Mouse (Mus musculus): ENCODE results near the gene Abhd4. TPM values are rescaled to one million over a fixed set of nuclear protein-coding genes. Genes with fewer than 3 reads are reported as not detected.

Abhd4 gene
- polyA plus RNA-seq, 1 experiment from 2014 or later: 67.6 TPM

GRCm38 (mm10) chr14:54213734-54214133, 40.3 kb upstream of the Abhd4 start:
- H3K36me3 ChIP-seq: no peaks in the 10 kb centered on the region
- ATAC-seq (replicated peaks; ENCODE audit: low FRiP score): no peak
- H3K4me1 ChIP-seq: peaks cover 47% of the 10 kb centered on the region
- WGBS: 79% methylated on average over 2 of the region's 2 CpGs
- peak overlapping the region; percentile 46; the same call in 1 of the 2 replicates for H3K27ac ChIP-seq
- no peaks in the 10 kb centered on the region for H3K9me3 ChIP-seq (replicated peaks)
- H3K9ac ChIP-seq: no peak overlapping the region
- H3K4me3 ChIP-seq (replicated peaks): no peak overlapping the region
- no peak overlapping the region for H3K4me2 ChIP-seq
- H3K27me3 ChIP-seq: no peaks in the 10 kb centered on the region

DNA sequence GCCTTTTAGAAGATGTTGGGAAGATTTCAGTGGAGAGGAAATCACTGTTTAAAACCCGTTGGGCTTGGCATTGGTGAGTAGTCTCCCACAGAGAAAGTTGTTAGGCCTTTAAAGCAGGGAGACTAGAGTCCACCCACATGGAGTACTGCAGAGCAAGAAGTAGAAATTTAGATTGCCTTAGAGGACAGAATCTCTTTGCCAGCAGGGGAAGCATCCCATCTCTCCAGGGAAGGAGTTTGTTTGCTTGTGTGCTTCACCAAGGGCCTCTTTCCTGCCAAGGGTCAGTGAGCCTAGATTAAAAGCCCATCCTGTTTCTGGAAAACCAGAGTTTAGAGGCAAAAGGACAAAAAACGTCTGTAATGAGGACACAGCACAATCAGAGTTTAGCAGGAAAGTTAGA, 39.5 kb upstream of the Abhd4 start:
- no peak overlapping the region for H3K9ac ChIP-seq
- no peaks in the 10 kb centered on the region for H3K36me3 ChIP-seq
- H3K9me3 ChIP-seq (replicated peaks): no peaks in the 10 kb centered on the region
- H3K27me3 ChIP-seq: no peaks in the 10 kb centered on the region
- H3K4me3 ChIP-seq (replicated peaks): no peak overlapping the region
- H3K4me2 ChIP-seq: no peak overlapping the region
- no peak for ATAC-seq (replicated peaks; ENCODE audit: low FRiP score)
- WGBS: 26% methylated on average over 2 of the region's 2 CpGs
- peaks cover 53% of the 10 kb centered on the region for H3K4me1 ChIP-seq
- peak overlapping the region; percentile 66 for H3K27ac ChIP-seq

- no peak for ATAC-seq (replicated peaks; ENCODE audit: low FRiP score)
- peaks cover 53% of the 10 kb centered on the region for H3K4me1 ChIP-seq
- H3K27ac ChIP-seq: peak overlapping the region; percentile 66
- no peak overlapping the region for H3K4me3 ChIP-seq (replicated peaks)
- H3K9me3 ChIP-seq (replicated peaks): no peaks in the 10 kb centered on the region
- 52% methylated on average over 10 of the region's 10 CpGs for WGBS
- no peaks in the 10 kb centered on the region for H3K36me3 ChIP-seq
- H3K27me3 ChIP-seq: no peaks in the 10 kb centered on the region
- no peak overlapping the region for H3K4me2 ChIP-seq
- H3K9ac ChIP-seq: no peak overlapping the region
Observed at GRCm38 (mm10) chr14:54214901-54215300, 39.1 kb upstream of the Abhd4 start.

- Histone ChIP-seq H3K4me3 (replicated peaks) (no peak overlapping the region), H3K9ac (no peak overlapping the region), H3K27me3 (no peaks in the 10 kb centered on the region), H3K9me3 (replicated peaks) (no peaks in the 10 kb centered on the region), H3K36me3 (no peaks in the 10 kb centered on the region), H3K4me1 (peaks cover 53% of the 10 kb centered on the region), H3K4me2 (no peak overlapping the region), H3K27ac (peak overlapping the region; percentile 11; the same call in 1 of the 2 replicates)
- no peak for ATAC-seq (replicated peaks; ENCODE audit: low FRiP score)
- 73% methylated on average over 7 of the region's 7 CpGs for WGBS
Observed at GRCm38 (mm10) chr14:54216126-54216525, 37.9 kb upstream of the Abhd4 start.

DNA sequence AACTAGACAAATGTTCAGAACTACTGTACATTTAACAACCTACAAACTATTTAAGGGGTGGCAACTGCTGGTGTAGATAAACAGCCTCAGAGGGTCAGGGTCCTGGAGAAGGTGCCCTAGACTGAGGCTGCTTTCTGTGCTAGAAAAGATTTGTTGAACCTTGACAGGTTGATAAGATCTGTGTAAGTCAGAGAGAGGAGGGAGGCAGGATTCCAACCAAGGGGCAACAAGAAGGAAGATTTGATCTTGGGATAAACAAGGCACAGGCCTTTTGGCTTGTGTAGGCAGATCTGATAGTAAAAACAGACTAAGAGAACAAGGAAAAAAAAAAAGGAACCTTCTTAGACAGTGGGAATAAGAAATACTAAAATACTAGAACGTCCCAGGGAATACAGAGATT, 35.8 kb upstream of the Abhd4 start:
- 26% methylated on average over 1 of the region's 1 CpGs for WGBS
- no peak overlapping the region for H3K27ac ChIP-seq

GRCm38 (mm10) chr14:54218721-54219120, 35.3 kb upstream of the Abhd4 start:
- Histone ChIP-seq H3K27me3 (no peaks in the 10 kb centered on the region), H3K27ac (no peak overlapping the region), H3K36me3 (no peaks in the 10 kb centered on the region), H3K9me3 (replicated peaks) (no peaks in the 10 kb centered on the region), H3K9ac (no peak overlapping the region), H3K4me2 (no peak overlapping the region), H3K4me1 (peaks cover 56% of the 10 kb centered on the region), H3K4me3 (replicated peaks) (no peak overlapping the region)
- 31% methylated on average over 9 of the region's 9 CpGs for WGBS
- ATAC-seq (replicated peaks; ENCODE audit: low FRiP score): no peak

More for the DNA sequence above, 35.8 kb upstream of the Abhd4 start:
- H3K9me3 ChIP-seq (replicated peaks): no peaks in the 10 kb centered on the region
- H3K9ac ChIP-seq: no peak overlapping the region
- H3K27me3 ChIP-seq: no peaks in the 10 kb centered on the region
- peaks cover 56% of the 10 kb centered on the region for H3K4me1 ChIP-seq
- ATAC-seq (replicated peaks; ENCODE audit: low FRiP score): no peak
- H3K4me3 ChIP-seq (replicated peaks): no peak overlapping the region
- no peaks in the 10 kb centered on the region for H3K36me3 ChIP-seq
- H3K4me2 ChIP-seq: no peak overlapping the region

GRCm38 (mm10) chr14:54219256-54219655, 34.7 kb upstream of the Abhd4 start:
- Histone ChIP-seq H3K27me3 (no peaks in the 10 kb centered on the region), H3K4me1 (peaks cover 56% of the 10 kb centered on the region), H3K4me2 (no peak overlapping the region), H3K9me3 (replicated peaks) (no peaks in the 10 kb centered on the region), H3K36me3 (no peaks in the 10 kb centered on the region), H3K4me3 (replicated peaks) (no peak overlapping the region), H3K9ac (no peak overlapping the region), H3K27ac (no peak overlapping the region)
- WGBS: 48% methylated on average over 8 of the region's 8 CpGs
- ATAC-seq (replicated peaks; ENCODE audit: low FRiP score): no peak

DNA sequence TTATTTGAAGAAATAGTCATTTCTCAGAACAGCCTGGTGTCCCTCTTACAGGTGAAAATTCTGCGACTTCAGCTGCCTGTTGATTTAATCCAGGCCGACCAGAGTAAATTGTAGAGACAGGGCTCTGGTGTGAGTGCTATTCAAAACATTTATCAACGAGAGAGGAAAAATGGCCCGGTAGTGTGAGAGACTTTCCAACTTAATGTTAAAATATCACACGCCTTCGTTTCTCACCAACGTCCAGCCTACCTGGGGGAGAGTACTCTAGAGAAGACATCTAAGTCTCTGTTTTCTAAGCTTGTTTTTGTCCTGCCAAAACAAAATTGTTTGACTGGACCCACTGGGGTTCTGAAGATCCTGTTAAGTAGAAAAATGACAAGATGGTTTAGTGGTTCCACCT, 34.1 kb upstream of the Abhd4 start:
- H3K4me1 ChIP-seq: peaks cover 56% of the 10 kb centered on the region
- H3K4me3 ChIP-seq (replicated peaks): no peak overlapping the region
- WGBS: 71% methylated on average over 7 of the region's 7 CpGs
- no peak for ATAC-seq (replicated peaks; ENCODE audit: low FRiP score)
- H3K27me3 ChIP-seq: no peaks in the 10 kb centered on the region
- no peak overlapping the region for H3K27ac ChIP-seq
- no peaks in the 10 kb centered on the region for H3K36me3 ChIP-seq
- H3K9ac ChIP-seq: no peak overlapping the region
- no peaks in the 10 kb centered on the region for H3K9me3 ChIP-seq (replicated peaks)
- no peak overlapping the region for H3K4me2 ChIP-seq

DNA sequence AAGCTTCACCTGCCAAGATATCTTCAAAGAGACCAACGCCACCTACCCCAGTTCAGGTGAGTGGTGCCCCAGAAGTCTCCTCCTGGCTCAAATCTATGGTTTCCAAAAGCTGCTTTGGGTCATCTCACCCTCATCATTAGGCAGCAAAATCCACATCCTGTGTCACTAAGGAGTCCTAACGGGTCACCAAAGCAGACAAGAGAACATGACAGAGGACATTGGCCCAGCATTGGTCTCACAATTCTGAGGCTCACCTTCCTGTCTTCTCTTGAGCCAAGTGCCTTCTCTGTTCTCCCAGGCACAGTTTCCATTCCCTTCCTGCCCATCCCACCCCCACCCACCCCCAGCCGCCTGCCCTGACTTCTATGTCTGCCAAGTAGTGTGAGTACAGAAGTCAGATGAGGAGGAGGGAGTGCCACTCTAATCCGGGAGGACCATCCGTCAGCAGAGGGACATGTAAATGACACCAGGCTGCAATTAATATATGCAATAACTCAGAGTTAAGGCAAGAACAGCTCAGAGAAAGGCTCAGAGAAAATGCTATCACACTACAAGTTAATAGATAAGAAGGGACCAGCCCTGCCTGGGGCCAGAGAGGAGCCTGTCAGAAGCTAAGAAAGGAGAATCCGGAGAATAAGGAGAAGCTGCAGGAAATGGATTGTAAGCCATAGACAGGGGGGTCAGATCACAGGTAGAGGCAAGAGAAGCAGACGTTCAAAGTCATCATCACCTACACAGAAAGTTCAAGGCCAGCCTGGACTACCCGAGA, 33.1 kb upstream of the Abhd4 start:
- 63% methylated on average over 8 of the region's 8 CpGs for WGBS
- Histone ChIP-seq H3K27me3 (no peaks in the 10 kb centered on the region), H3K36me3 (no peaks in the 10 kb centered on the region), H3K4me3 (replicated peaks) (no peak overlapping the region), H3K9me3 (replicated peaks) (no peaks in the 10 kb centered on the region), H3K27ac (no peak overlapping the region), H3K4me2 (no peak overlapping the region), H3K9ac (no peak overlapping the region), H3K4me1 (peaks cover 55% of the 10 kb centered on the region)
- ATAC-seq (replicated peaks; ENCODE audit: low FRiP score): no peak

GRCm38 (mm10) chr14:54221641-54222040, 32.3 kb upstream of the Abhd4 start:
- Histone ChIP-seq H3K4me2 (no peak overlapping the region), H3K27ac (no peak overlapping the region), H3K4me3 (replicated peaks) (no peak overlapping the region), H3K9ac (no peak overlapping the region), H3K36me3 (no peaks in the 10 kb centered on the region), H3K27me3 (no peaks in the 10 kb centered on the region), H3K9me3 (replicated peaks) (no peaks in the 10 kb centered on the region), H3K4me1 (peaks cover 58% of the 10 kb centered on the region)
- ATAC-seq (replicated peaks; ENCODE audit: low FRiP score): no peak
- WGBS: 92% methylated on average over 6 of the region's 6 CpGs

DNA sequence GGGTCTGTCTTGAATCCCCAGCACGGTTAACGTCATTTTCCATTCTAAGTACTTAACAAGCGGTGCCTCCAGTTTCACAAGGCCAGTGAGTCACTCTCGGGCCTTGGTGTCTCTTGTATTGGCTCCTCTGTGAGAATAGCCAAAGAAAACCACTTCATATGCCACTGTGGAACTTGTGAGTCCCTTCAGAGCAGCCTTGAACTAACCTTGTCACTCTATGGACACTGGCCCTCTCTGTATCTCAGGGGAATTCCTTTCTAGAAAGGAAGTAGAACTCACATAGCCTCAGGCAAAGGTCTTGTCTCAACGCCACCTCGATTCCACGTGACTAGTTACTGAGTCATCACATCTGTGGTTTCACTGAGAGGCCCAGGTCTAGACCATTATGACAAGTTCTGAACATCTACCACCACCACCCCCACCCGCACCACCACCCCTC, 31.7 kb upstream of the Abhd4 start:
- Histone ChIP-seq H3K4me1 (peaks cover 60% of the 10 kb centered on the region), H3K36me3 (no peaks in the 10 kb centered on the region), H3K9ac (no peak overlapping the region), H3K4me3 (replicated peaks) (no peak overlapping the region), H3K4me2 (no peak overlapping the region), H3K9me3 (replicated peaks) (no peaks in the 10 kb centered on the region), H3K27ac (no peak overlapping the region), H3K27me3 (no peaks in the 10 kb centered on the region)
- 83% methylated on average over 8 of the region's 8 CpGs for WGBS
- no peak for ATAC-seq (replicated peaks; ENCODE audit: low FRiP score)

DNA sequence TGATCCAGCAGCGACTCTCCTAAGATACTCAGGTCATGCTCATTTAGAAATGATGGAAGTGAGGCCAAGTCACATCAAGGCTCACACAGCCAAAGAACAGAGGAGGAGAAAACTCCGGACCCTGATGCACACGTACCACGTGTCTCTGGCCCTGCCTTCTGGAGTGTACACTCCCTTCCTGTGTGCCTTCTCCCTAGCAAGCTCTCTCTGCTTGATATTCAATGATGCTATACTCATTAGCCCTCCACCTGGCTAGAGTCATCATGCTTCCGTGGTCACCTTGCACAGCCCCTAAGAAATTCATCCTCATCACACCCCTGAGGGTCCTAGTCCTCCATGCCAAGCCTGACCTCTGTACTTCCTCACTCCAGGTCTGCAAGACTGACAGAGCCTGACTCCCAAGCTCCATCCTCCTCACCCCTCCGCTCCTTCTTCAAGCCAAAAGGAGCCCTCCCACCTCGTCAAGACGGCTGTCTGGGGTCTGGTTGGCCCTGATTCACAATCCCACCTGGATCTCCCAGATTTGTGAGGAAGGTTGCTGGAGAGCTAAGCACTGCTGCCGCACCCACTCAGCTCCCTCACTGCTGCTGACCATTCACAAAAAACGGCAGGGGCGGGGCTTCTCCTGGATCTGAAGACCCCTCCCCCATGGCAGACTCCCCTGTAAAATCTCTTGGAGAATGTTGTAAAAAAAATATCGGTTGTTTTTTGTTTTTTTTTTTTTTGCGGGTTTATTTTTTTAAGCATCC, 30.5 kb upstream of the Abhd4 start:
- Histone ChIP-seq H3K9ac (no peak overlapping the region), H3K36me3 (no peaks in the 10 kb centered on the region), H3K9me3 (replicated peaks) (no peaks in the 10 kb centered on the region), H3K4me2 (no peak overlapping the region), H3K27ac (no peak overlapping the region), H3K4me1 (peaks cover 60% of the 10 kb centered on the region), H3K4me3 (replicated peaks) (no peak overlapping the region), H3K27me3 (no peaks in the 10 kb centered on the region)
- ATAC-seq (replicated peaks; ENCODE audit: low FRiP score): no peak
- WGBS: 51% methylated on average over 13 of the region's 13 CpGs
